Mouse (Mus musculus): ENCODE data around the gene Atp2a2.

Atp2a2 gene

GRCm38 (mm10) chr5:122519043-122519660 lies 17.1 kb upstream of the Atp2a2 start:
- in situ Hi-C loops (cut with MboI, MseI): no loop called here

- in situ Hi-C loops (cut with MboI, MseI): no loop called here
These were observed 16.2 kb upstream of the Atp2a2 start for GRCm38 (mm10) chr5:122518247-122518646.

GRCm38 (mm10) chr5:122516901-122517300 lies 14.9 kb upstream of the Atp2a2 start:
- in situ Hi-C loops (cut with MboI, MseI): no loop called here

- in situ Hi-C loops (cut with MboI, MseI): no loop called here
These were observed 14.2 kb upstream of the Atp2a2 start for GRCm38 (mm10) chr5:122516029-122516730.

- in situ Hi-C loops (cut with MboI, MseI): no loop called here
These were observed 12.1 kb upstream of the Atp2a2 start for GRCm38 (mm10) chr5:122514127-122514521.

GRCm38 (mm10) chr5:122513421-122514126 lies 11.5 kb upstream of the Atp2a2 start:
- in situ Hi-C loops (cut with MboI, MseI): no loop called here

GRCm38 (mm10) chr5:122512011-122512410 lies 10.0 kb upstream of the Atp2a2 start:
- in situ Hi-C loops (cut with MboI, MseI): no loop called here

- in situ Hi-C loops (cut with MboI, MseI): no loop called here
These were observed 9.4 kb upstream of the Atp2a2 start for GRCm38 (mm10) chr5:122511405-122511804.

GRCm38 (mm10) chr5:122510651-122511157 lies 8.7 kb upstream of the Atp2a2 start:
- in situ Hi-C loops (cut with MboI, MseI): no loop called here

GRCm38 (mm10) chr5:122509608-122510007 lies 7.6 kb upstream of the Atp2a2 start:
- in situ Hi-C loops (cut with MboI, MseI): no loop called here

- in situ Hi-C loops (cut with MboI, MseI): no loop called here
These were observed 6.9 kb upstream of the Atp2a2 start for GRCm38 (mm10) chr5:122508861-122509306.

GRCm38 (mm10) chr5:122507396-122507795 lies 5.4 kb upstream of the Atp2a2 start:
- in situ Hi-C loops (cut with MboI, MseI): no loop called here

GRCm38 (mm10) chr5:122506462-122506861 lies 4.4 kb upstream of the Atp2a2 start:
- in situ Hi-C loops (cut with MboI, MseI): no loop called here

- in situ Hi-C loops (cut with MboI, MseI): no loop called here
These were observed 3.5 kb upstream of the Atp2a2 start for GRCm38 (mm10) chr5:122505554-122505953.

GRCm38 (mm10) chr5:122503760-122504119 lies 1.7 kb upstream of the Atp2a2 start:
- in situ Hi-C loops (cut with MboI, MseI): no loop called here

GRCm38 (mm10) chr5:122503015-122503759 lies 1.2 kb upstream of the Atp2a2 start:
- in situ Hi-C loops (cut with MboI, MseI): no loop called here

GRCm38 (mm10) chr5:122501101-122502076 lies 636 bp downstream of the Atp2a2 start:
- in situ Hi-C loops (cut with MboI, MseI): no loop called here

- in situ Hi-C loops (cut with MboI, MseI): no loop called here
These were observed 1.5 kb downstream of the Atp2a2 start for GRCm38 (mm10) chr5:122500563-122500962.

GRCm38 (mm10) chr5:122500141-122500540 lies 1.9 kb downstream of the Atp2a2 start:
- in situ Hi-C loops (cut with MboI, MseI): no loop called here

GRCm38 (mm10) chr5:122498046-122498445 lies 4.0 kb downstream of the Atp2a2 start:
- in situ Hi-C loops (cut with MboI, MseI): no loop called here

GRCm38 (mm10) chr5:122496990-122497389 lies 5.0 kb downstream of the Atp2a2 start:
- in situ Hi-C loops (cut with MboI, MseI): no loop called here
